Mouse (Mus musculus) adrenal gland, adult 8-10 months (tissue): ENCODE measurements at regions not wholly inside any gene's neighbourhood (a gene's known extent, or its start where the extent isn't known, plus 50 kb on each side); places are given as distances from the start of the nearest gene placed in this dataset.

Source experiments
- DNase-seq: peaks from one replicate; pipeline ENCODE4 v3.0.0; 2022

GRCm38 (mm10) chr17:84026110-84026509, 161.6 kb downstream of the Zfp36l2 start:
- DNase-seq, result peak; percentile 63

GRCm38 (mm10) chr17:84022358-84022757, 165.4 kb downstream of the Zfp36l2 start:
- DNase-seq, result no peak

- no peak for DNase-seq
Measured at GRCm38 (mm10) chr17:84018817-84019216, 168.9 kb downstream of the Zfp36l2 start.

- DNase-seq, result no peak
Measured at GRCm38 (mm10) chr17:84017891-84018290, 169.9 kb downstream of the Zfp36l2 start.

GRCm38 (mm10) chr17:84014287-84015039, 166.7 kb upstream of the Haao start:
- no peak for DNase-seq

GRCm38 (mm10) chr17:84010492-84011060, 162.8 kb upstream of the Haao start:
- DNase-seq, result no peak

- DNase-seq, result no peak
Measured at GRCm38 (mm10) chr17:84009966-84010365, 162.2 kb upstream of the Haao start.

GRCm38 (mm10) chr17:84009194-84009593, 161.4 kb upstream of the Haao start:
- DNase-seq, result no peak

GRCm38 (mm10) chr17:84008682-84009052, 160.9 kb upstream of the Haao start:
- no peak for DNase-seq

- DNase-seq, result no peak
Measured at GRCm38 (mm10) chr17:84008035-84008681, 160.4 kb upstream of the Haao start.

GRCm38 (mm10) chr17:84006748-84007147, 159.0 kb upstream of the Haao start:
- DNase-seq, result no peak

- no peak for DNase-seq
Measured at GRCm38 (mm10) chr17:84004237-84004636, 156.5 kb upstream of the Haao start.

- DNase-seq, result no peak
Measured at GRCm38 (mm10) chr17:84003489-84004234, 155.9 kb upstream of the Haao start.

GRCm38 (mm10) chr17:84002939-84003338, 155.2 kb upstream of the Haao start:
- DNase-seq, result no peak

- no peak for DNase-seq
Measured at GRCm38 (mm10) chr17:84002327-84002726, 154.6 kb upstream of the Haao start.

GRCm38 (mm10) chr17:84000115-84000514, 152.4 kb upstream of the Haao start:
- no peak for DNase-seq

- DNase-seq, result no peak
Measured at GRCm38 (mm10) chr17:83998972-83999545, 151.3 kb upstream of the Haao start.

GRCm38 (mm10) chr17:83998341-83998740, 150.6 kb upstream of the Haao start:
- no peak for DNase-seq

- peak; percentile 51 for DNase-seq
Measured at GRCm38 (mm10) chr17:83997778-83998177, 150.0 kb upstream of the Haao start.

- DNase-seq, result no peak
Measured at GRCm38 (mm10) chr17:83993028-83993427, 145.3 kb upstream of the Haao start.

- peak; percentile 48 for DNase-seq
Measured at GRCm38 (mm10) chr17:83990421-83991365, 142.9 kb upstream of the Haao start.

GRCm38 (mm10) chr17:83988897-83989296, 141.1 kb upstream of the Haao start:
- no peak for DNase-seq
